18 mouse cellular contexts compared by ENCODE assay signal in the genomic region with DNA sequence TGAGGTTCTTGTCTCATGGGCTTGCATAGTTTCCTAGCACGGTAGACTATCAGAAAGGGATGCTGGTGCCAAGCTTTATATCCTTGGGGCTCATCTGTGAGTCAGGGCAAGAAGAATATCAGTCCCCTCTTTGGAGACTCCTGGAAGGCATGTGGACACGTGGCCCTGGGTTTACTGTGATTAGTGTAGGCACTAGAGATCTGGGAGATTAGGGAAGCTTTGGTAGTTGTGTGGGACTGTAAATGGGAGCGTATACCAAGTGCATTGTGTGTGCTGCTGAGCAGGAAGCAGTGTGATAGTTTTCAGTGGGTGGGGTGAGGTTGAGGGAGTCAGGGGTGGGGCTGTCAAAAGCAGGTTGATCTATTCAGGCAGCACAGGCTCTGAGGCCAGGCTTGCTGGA. TPM values are rescaled to one million over a fixed set of nuclear protein-coding genes. Genes with fewer than 3 reads are reported as not detected.
DNase-seq lines count a peak whose midpoint lies in the region; ATAC-seq lines count a peak whose summit lies in the region.
"Had no signal": no experiment of that assay in that cellular context is flagged by ENCODE, and none has a peak within 500 bp of the region (broad histone marks: within the 10 kb centered on the region; RNA-seq: fewer than 3 reads in every experiment).

No protein-coding gene starts in this region.

- DNase-seq in hindbrain, embryonic 11.5 days (ENCODE audit: low spot score) = no peak
- peak; percentile 34 for DNase-seq in thymus, postnatal 4 days
- DNase-seq in thymus, adult 18-20 months = no peak
- no peak for DNase-seq in urinary bladder, postnatal 14 days (ENCODE audit: low spot score)
- no peak for DNase-seq in gastrocnemius, postnatal 14 days
- DNase-seq: heart, adult 18-20 months; kidney, postnatal 14 days; lung, postnatal 14 days; right cerebral cortex, adult 18-20 months had no signal

- H3K9ac ChIP-seq in hindbrain, embryonic 15.5 days = no peak overlapping the region
- no peak overlapping the region; the same call in 1 of the 2 replicates for H3K9ac ChIP-seq in hindbrain, embryonic 11.5 days (ENCODE audit: low read depth, low read length)
- H3K9ac ChIP-seq: liver, embryonic 14.5 days; neural tube, embryonic 13.5 days had no signal

- H3K4me1 ChIP-seq in hindbrain, embryonic 15.5 days (replicated peaks) = peaks cover 60% of the 10 kb centered on the region
- H3K4me1 ChIP-seq in hindbrain, embryonic 11.5 days (replicated peaks; ENCODE audit: control insufficient read depth, insufficient read depth, low read length) = no peaks in the 10 kb centered on the region

- H3K4me2 ChIP-seq in hindbrain, embryonic 15.5 days = peak overlapping the region; percentile 23; the same call in 1 of the 2 replicates
- H3K4me2 ChIP-seq in hindbrain, embryonic 11.5 days (replicated peaks; ENCODE audit: low read depth, low read length) = no peak overlapping the region
- H3K4me2 ChIP-seq: midbrain, embryonic 11.5 days; neural tube, embryonic 13.5 days had no signal

- no peaks in the 10 kb centered on the region for H3K9me3 ChIP-seq in hindbrain, embryonic 15.5 days
- no peaks in the 10 kb centered on the region for H3K9me3 ChIP-seq in hindbrain, embryonic 11.5 days (ENCODE audit: control insufficient read depth, low read length)
- H3K9me3 ChIP-seq: neural tube, embryonic 13.5 days had no signal

- peaks cover 27% of the 10 kb centered on the region for H3K36me3 ChIP-seq in hindbrain, embryonic 15.5 days
- no peaks in the 10 kb centered on the region for H3K36me3 ChIP-seq in hindbrain, embryonic 11.5 days (ENCODE audit: control insufficient read depth, insufficient read depth, low read length)

- no peak for ATAC-seq in hindbrain, embryonic 15.5 days (ENCODE audit: low FRiP score, low read depth)
- ATAC-seq in hindbrain, embryonic 11.5 days (ENCODE audit: low FRiP score) = no peak
- 0 out of 2 replicates have a peak, but pooled peaks have one; percentile 7 for ATAC-seq in megakaryocyte progenitor cell, adult 5-6 weeks (replicated peaks; ENCODE audit: poor library complexity)
- ATAC-seq: CD4-positive, CD25-positive, alpha-beta regulatory T cell, adult 4 months had no signal

- H3K27ac ChIP-seq in hindbrain, embryonic 15.5 days (replicated peaks) = no peak overlapping the region
- H3K27ac ChIP-seq in hindbrain, embryonic 11.5 days (ENCODE audit: low read depth, low read length) = no peak overlapping the region
- H3K27ac ChIP-seq: liver, embryonic 14.5 days; neural tube, embryonic 13.5 days had no signal

- H3K27me3 ChIP-seq in hindbrain, embryonic 15.5 days = no peaks in the 10 kb centered on the region
- no peaks in the 10 kb centered on the region for H3K27me3 ChIP-seq in hindbrain, embryonic 11.5 days (ENCODE audit: control insufficient read depth, insufficient read depth, low read length)
- H3K27me3 ChIP-seq: neural tube, embryonic 13.5 days had no signal

- intact Hi-C loops in gastrocnemius, postnatal 14 days (cut with DNase I; ENCODE audit: low total_unique reads) = no loop called here

- no peak overlapping the region for H3K4me3 ChIP-seq in hindbrain, embryonic 15.5 days
- no peak overlapping the region for H3K4me3 ChIP-seq in hindbrain, embryonic 11.5 days (ENCODE audit: low read depth, low read length)
- H3K4me3 ChIP-seq: neural tube, embryonic 13.5 days had no signal

- 68% methylated on average over 3 of the region's 3 CpGs for WGBS in hindbrain, embryonic 15.5 days
- 84% methylated on average over 3 of the region's 3 CpGs for WGBS in hindbrain, embryonic 11.5 days

RNA-seq across cellular contexts. Expression of a gene that starts 12.0 kb away (rescaled TPM):
- polyA plus RNA-seq in hindbrain, embryonic 15.5 days (2015; fragmentation: Nextera tagmentation; extraction: Ambion mirVana) = 78.4 and 80.3 TPM in 2 replicates
- polyA plus RNA-seq in hindbrain, embryonic 11.5 days (2014; fragmentation: Nextera tagmentation; extraction: Ambion mirVana) = 85.7 and 88.4 TPM in 2 replicates
- total RNA-seq in megakaryocyte progenitor cell, adult 5-6 weeks (2015) = 26.3 and 29.4 TPM in 2 replicates
- total RNA-seq in megakaryocyte progenitor cell, adult 5-6 weeks (2017) = 10.9 and 13.2 TPM in 2 replicates
- total RNA-seq in gastrocnemius, postnatal 14 days (2021) = 1 to 10 TPM; 5.8 to 8.8 TPM

RNA-seq across cellular contexts. Expression of a gene that starts 12.3 kb away (rescaled TPM):
- 7.2 and 7.7 TPM in 2 replicates for polyA plus RNA-seq in hindbrain, embryonic 15.5 days (2015; fragmentation: Nextera tagmentation; extraction: Ambion mirVana)
- 6.0 and 8.8 TPM in 2 replicates for polyA plus RNA-seq in hindbrain, embryonic 11.5 days (2014; fragmentation: Nextera tagmentation; extraction: Ambion mirVana)
- 4.4 and 7.1 TPM in 2 replicates for total RNA-seq in megakaryocyte progenitor cell, adult 5-6 weeks (2015)
- total RNA-seq in megakaryocyte progenitor cell, adult 5-6 weeks (2017) = 9.2 and 9.5 TPM in 2 replicates
- total RNA-seq in gastrocnemius, postnatal 14 days (2021) = 1 to 10 TPM; 3.6 to 3.9 TPM

RNA-seq across cellular contexts. Expression of a gene that starts 31.7 kb away (rescaled TPM):
- not detected in 2 replicates for polyA plus RNA-seq in hindbrain, embryonic 15.5 days (2015; fragmentation: Nextera tagmentation; extraction: Ambion mirVana)
- polyA plus RNA-seq in hindbrain, embryonic 11.5 days (2014; fragmentation: Nextera tagmentation; extraction: Ambion mirVana) = not detected in 2 replicates
- total RNA-seq in megakaryocyte progenitor cell, adult 5-6 weeks (2015) = not detected in 2 replicates
- total RNA-seq in megakaryocyte progenitor cell, adult 5-6 weeks (2017) = not detected in 2 replicates
- total RNA-seq in gastrocnemius, postnatal 14 days (2021) = not detected
- total RNA-seq: heart, adult 18-20 months; layer of hippocampus, postnatal 10 days; left cerebral cortex, postnatal 36 days had no signal
- polyA plus RNA-seq: CD4-positive, CD25-positive, alpha-beta regulatory T cell, adult 4 months; heart, embryonic 16.5 days; liver, embryonic 14.5 days; midbrain, embryonic 11.5 days; neural tube, embryonic 13.5 days had no signal

RNA-seq across cellular contexts. Expression of a gene that starts 50.7 kb away (rescaled TPM):
- polyA plus RNA-seq in hindbrain, embryonic 15.5 days (2015; fragmentation: Nextera tagmentation; extraction: Ambion mirVana) = 7.0 and 11.2 TPM in 2 replicates
- 3.0 and 3.2 TPM in 2 replicates for polyA plus RNA-seq in hindbrain, embryonic 11.5 days (2014; fragmentation: Nextera tagmentation; extraction: Ambion mirVana)
- 1.3 and 2.9 TPM in 2 replicates for total RNA-seq in megakaryocyte progenitor cell, adult 5-6 weeks (2015)
- total RNA-seq in megakaryocyte progenitor cell, adult 5-6 weeks (2017) = 0.17 and 0.95 TPM in 2 replicates
- 1 to 10 TPM; 1.0 to 1.1 TPM for total RNA-seq in gastrocnemius, postnatal 14 days (2021)
